In the genomic region with DNA sequence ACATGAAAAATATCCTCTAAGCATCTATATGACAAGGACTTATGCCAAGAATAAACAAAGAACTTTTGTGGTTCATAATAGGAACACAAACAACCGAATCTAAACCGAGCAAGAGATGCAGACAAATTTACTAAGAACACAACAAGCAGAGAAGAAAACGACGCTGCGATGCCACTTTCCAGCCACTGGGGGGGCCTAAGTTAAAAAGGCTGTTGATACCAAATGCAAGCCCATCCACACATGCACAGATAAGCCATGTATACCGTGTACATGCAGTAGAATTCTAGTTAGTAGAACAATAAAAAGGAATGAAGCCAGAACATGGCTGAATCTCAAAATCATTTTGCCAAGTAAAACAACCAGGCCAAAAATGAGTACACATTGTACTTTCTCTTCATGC, we compare ENCODE assay signal across 10 mouse cellular contexts. TPM values are rescaled to one million over a fixed set of nuclear protein-coding genes. Genes with fewer than 3 reads are reported as not detected.
A peak's percentile ranks its signal among the peaks of the same experiment; 100 is the strongest.
DNase-seq lines count a peak whose midpoint lies in the region; ATAC-seq and TF ChIP-seq lines count a peak whose summit lies in the region.
"Had no signal": no experiment of that assay in that cellular context is flagged by ENCODE, and none has a peak within 500 bp of the region (broad histone marks: within the 10 kb centered on the region; RNA-seq: fewer than 3 reads in every experiment).

No protein-coding gene starts in this region.

- no peak for ATAC-seq in forebrain, embryonic 14.5 days
- ATAC-seq in forebrain, embryonic 11.5 days (replicated peaks; ENCODE audit: low FRiP score) = no peak
- no peak for ATAC-seq in kidney, embryonic 15.5 days (replicated peaks; ENCODE audit: low FRiP score)

- peak; percentile 54 for TF ChIP-seq CTCF in left cerebral cortex, adult 2 months (IDR thresholded peaks at IDR 0.05)

- H3K27ac ChIP-seq in forebrain, embryonic 14.5 days (ENCODE audit: low read depth, low read length) = no peak overlapping the region
- H3K27ac ChIP-seq in forebrain, embryonic 11.5 days (ENCODE audit: low read depth, low read length) = no peak overlapping the region
- no peak overlapping the region for H3K27ac ChIP-seq in left cerebral cortex, adult 2 months
- H3K27ac ChIP-seq in kidney, embryonic 15.5 days = no peak overlapping the region
- H3K27ac ChIP-seq: liver, embryonic 15.5 days had no signal

- H3K4me2 ChIP-seq in forebrain, embryonic 14.5 days (ENCODE audit: low read length) = no peak overlapping the region
- H3K4me2 ChIP-seq in forebrain, embryonic 11.5 days (ENCODE audit: low read depth, low read length, severe bottlenecking) = no peak overlapping the region
- no peak overlapping the region for H3K4me2 ChIP-seq in kidney, embryonic 15.5 days
- H3K4me2 ChIP-seq: liver, embryonic 15.5 days had no signal

- peaks cover 3% of the 10 kb centered on the region; the same call in 1 of the 2 replicates for H3K27me3 ChIP-seq in forebrain, embryonic 14.5 days (replicated peaks; ENCODE audit: control insufficient read depth, insufficient read depth, low read length)
- no peaks in the 10 kb centered on the region for H3K27me3 ChIP-seq in forebrain, embryonic 11.5 days (ENCODE audit: control insufficient read depth, insufficient read depth, low read length)
- no peaks in the 10 kb centered on the region for H3K27me3 ChIP-seq in kidney, embryonic 15.5 days
- H3K27me3 ChIP-seq: liver, embryonic 15.5 days had no signal

- WGBS in forebrain, embryonic 14.5 days = 34% methylated on average over 6 of the region's 6 CpGs
- WGBS in forebrain, embryonic 11.5 days = 39% methylated on average over 6 of the region's 6 CpGs
- 47% methylated on average over 6 of the region's 6 CpGs for WGBS in kidney, embryonic 15.5 days

- H3K9ac ChIP-seq in forebrain, embryonic 14.5 days (ENCODE audit: low read length) = no peak overlapping the region
- H3K9ac ChIP-seq in forebrain, embryonic 11.5 days (ENCODE audit: low read length) = no peak overlapping the region
- H3K9ac ChIP-seq in kidney, embryonic 15.5 days = no peak overlapping the region
- H3K9ac ChIP-seq: liver, embryonic 15.5 days had no signal

- intact Hi-C loops in left cerebral cortex, adult 2 months (cut with DNase I) = loop anchor here (5.0 kb wide), 2 partner anchors 554 to 814 kb away; no protein-coding TSS in a partner anchor

- no peaks in the 10 kb centered on the region for H3K9me3 ChIP-seq in forebrain, embryonic 14.5 days (replicated peaks; ENCODE audit: control insufficient read depth, low read length)
- H3K9me3 ChIP-seq in forebrain, embryonic 11.5 days (ENCODE audit: control insufficient read depth, low read length) = no peaks in the 10 kb centered on the region
- H3K9me3 ChIP-seq in kidney, embryonic 15.5 days (replicated peaks) = no peaks in the 10 kb centered on the region
- H3K9me3 ChIP-seq: liver, embryonic 15.5 days had no signal

- no peaks in the 10 kb centered on the region for H3K36me3 ChIP-seq in forebrain, embryonic 14.5 days (ENCODE audit: control insufficient read depth, insufficient read depth, low read length)
- H3K36me3 ChIP-seq in forebrain, embryonic 11.5 days (ENCODE audit: control insufficient read depth, insufficient read depth, low read length) = no peaks in the 10 kb centered on the region
- H3K36me3 ChIP-seq in kidney, embryonic 15.5 days = no peaks in the 10 kb centered on the region
- H3K36me3 ChIP-seq: liver, embryonic 15.5 days had no signal

- H3K4me3 ChIP-seq in forebrain, embryonic 14.5 days (ENCODE audit: low read depth, low read length) = no peak overlapping the region
- no peak overlapping the region for H3K4me3 ChIP-seq in forebrain, embryonic 11.5 days (ENCODE audit: low read depth, low read length)
- H3K4me3 ChIP-seq in left cerebral cortex, adult 2 months = no peak overlapping the region
- no peak overlapping the region for H3K4me3 ChIP-seq in kidney, embryonic 15.5 days (replicated peaks)
- H3K4me3 ChIP-seq: liver, embryonic 15.5 days had no signal

- peak; percentile 46 for DNase-seq in forebrain, embryonic 14.5 days (ENCODE audit: low spot score)
- no peak for DNase-seq in forebrain, embryonic 11.5 days (ENCODE audit: low spot score)
- DNase-seq in left cerebral cortex, adult 2 months (ENCODE audit: extremely low spot score in 1 of 2, low spot score in 2 of 2) = no peak
- DNase-seq in left cerebral cortex, adult 9 months (ENCODE audit: low spot score in 2 of 2) = no peak
- peak; percentile 40 for DNase-seq in A20 (ENCODE audit: low read depth, low spot score)
- DNase-seq in embryo, embryonic 11 days = peak; percentile 41
- DNase-seq in urinary bladder, postnatal 25 days (ENCODE audit: low spot score) = no peak
- DNase-seq: gastrocnemius, postnatal 25 days had no signal

- no peaks in the 10 kb centered on the region for H3K4me1 ChIP-seq in forebrain, embryonic 14.5 days (ENCODE audit: control insufficient read depth, insufficient read depth, low read length)
- H3K4me1 ChIP-seq in forebrain, embryonic 11.5 days (replicated peaks; ENCODE audit: control insufficient read depth, insufficient read depth, low read length) = no peaks in the 10 kb centered on the region
- no peaks in the 10 kb centered on the region for H3K4me1 ChIP-seq in kidney, embryonic 15.5 days
- H3K4me1 ChIP-seq: liver, embryonic 15.5 days had no signal

RNA-seq across cellular contexts. Expression of gene Spdl1, which starts 35.2 kb away (rescaled TPM):
- 10.2 and 11.4 TPM in 2 replicates for polyA plus RNA-seq in forebrain, embryonic 14.5 days (2014; fragmentation: Nextera tagmentation; extraction: Ambion mirVana)
- polyA plus RNA-seq in forebrain, embryonic 11.5 days (2014; fragmentation: Nextera tagmentation; extraction: Ambion mirVana) = 27.9 and 30.1 TPM in 2 replicates
- under 1 TPM; 0.23 to 0.35 TPM for total RNA-seq in left cerebral cortex, adult 2 months (2021)
- 21.2 and 25.0 TPM in 2 replicates for polyA plus RNA-seq in kidney, embryonic 15.5 days (2015; fragmentation: Nextera tagmentation; extraction: Ambion mirVana)

Comparison
In these comparisons a context has a peak if more than half of its experiments do, and no peak if none do; other contexts are left out.
1. DNase-seq: peak in forebrain, embryonic 14.5 days (single experiment), A20 (single experiment) and embryo, embryonic 11 days (single experiment); none in forebrain, embryonic 11.5 days (single experiment), left cerebral cortex, adult 2 months (0 of 2), left cerebral cortex, adult 9 months (0 of 2) and urinary bladder, postnatal 25 days (single experiment).